22 mouse cellular contexts compared by ENCODE assay signal in the genomic region with DNA sequence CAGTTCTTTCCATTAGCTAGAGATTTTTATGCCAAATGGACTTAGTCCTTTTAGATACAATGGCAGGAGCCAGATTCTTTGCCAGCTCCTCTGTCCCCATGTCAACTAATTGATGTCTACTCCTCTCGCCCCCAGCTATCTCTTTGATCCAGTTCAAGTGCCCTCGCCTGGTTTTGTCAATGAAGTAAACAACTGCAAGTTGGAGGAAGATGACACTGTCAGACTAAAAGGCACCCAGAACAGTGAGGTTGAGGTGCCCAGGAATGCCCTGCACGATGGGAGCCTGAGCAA.
DNase-seq lines count a peak whose midpoint lies in the region; ATAC-seq and TF ChIP-seq lines count a peak whose summit lies in the region.
"Had no signal": no experiment of that assay in that cellular context is flagged by ENCODE, and none has a peak within 500 bp of the region (broad histone marks: within the 10 kb centered on the region; RNA-seq: fewer than 3 reads in every experiment).

No protein-coding gene starts in this region.

- H3K4me1 ChIP-seq in kidney, adult 2 months (ENCODE audit: control insufficient read depth, insufficient read depth, low read length), result no peaks in the 10 kb centered on the region; the same call in 1 of the 2 replicates
- H3K4me1 ChIP-seq in liver, adult 2 months (ENCODE audit: control insufficient read depth, insufficient read depth, low read length), result peaks cover 12% of the 10 kb centered on the region
- peaks cover 5% of the 10 kb centered on the region; the same call in 1 of the 2 replicates for H3K4me1 ChIP-seq in small intestine, adult 2 months (ENCODE audit: control insufficient read depth, insufficient read depth, insufficient read length, low read length)

- ATAC-seq in monocyte, adult 5-6 weeks (replicated peaks; ENCODE audit: insufficient number of reproducible peaks, low FRiP score, low TSS enrichment, poor library complexity, severe bottlenecking), result no peak
- ATAC-seq: activated CD4-positive, CD25-positive, alpha-beta regulatory T cell, adult 4 months; CD4-positive, CD25-positive, alpha-beta regulatory T cell, adult 4 months; Patski had no signal

- no peaks in the 10 kb centered on the region for H3K27me3 ChIP-seq in kidney, adult 2 months (replicated peaks; ENCODE audit: control insufficient read depth, insufficient read depth, low read length)
- no peaks in the 10 kb centered on the region for H3K27me3 ChIP-seq in liver, adult 2 months (ENCODE audit: control insufficient read depth, insufficient read depth, low read length)
- H3K27me3 ChIP-seq in small intestine, adult 2 months (ENCODE audit: control insufficient read depth, insufficient read depth, low read length), result no peaks in the 10 kb centered on the region
- H3K27me3 ChIP-seq: CH12.LX, Patski had no signal

- H3K79me2 ChIP-seq in liver, adult 2 months (ENCODE audit: control insufficient read depth, insufficient read depth, low read length), result no peaks in the 10 kb centered on the region; the same call in 1 of the 2 replicates

- H3K4me3 ChIP-seq in kidney, adult 2 months (ENCODE audit: insufficient read depth, low read depth, low read length), result no peak overlapping the region
- no peak overlapping the region for H3K4me3 ChIP-seq in liver, adult 2 months (ENCODE audit: insufficient read depth, low read depth, low read length)
- H3K4me3 ChIP-seq in small intestine, adult 2 months (ENCODE audit: low read depth, low read length), result no peak overlapping the region

- TF ChIP-seq POLR2A in kidney, adult 2 months (IDR thresholded peaks at IDR 0.05; ENCODE audit: low read depth, low read length), result no peak
- no peak for TF ChIP-seq POLR2A in liver, adult 2 months (IDR thresholded peaks at IDR 0.05; ENCODE audit: extremely low read depth, insufficient read depth, low read length)
- TF ChIP-seq POLR2A in small intestine, adult 2 months (IDR thresholded peaks at IDR 0.05; ENCODE audit: low read depth, low read length), result no peak

- H3K36me3 ChIP-seq in kidney, adult 2 months (ENCODE audit: control insufficient read depth, insufficient read depth, low read length), result no peaks in the 10 kb centered on the region; the same call in 1 of the 2 replicates
- peaks cover 4% of the 10 kb centered on the region; the same call in 1 of the 2 replicates for H3K36me3 ChIP-seq in liver, adult 2 months (ENCODE audit: control insufficient read depth, insufficient read depth, low read length)
- H3K36me3 ChIP-seq in small intestine, adult 2 months (ENCODE audit: control insufficient read depth, insufficient read depth, low read length), result peaks cover 11% of the 10 kb centered on the region
- H3K36me3 ChIP-seq: G1E had no signal

- H3K9ac ChIP-seq in liver, adult 2 months (ENCODE audit: low read depth, low read length), result no peak overlapping the region

- WGBS in kidney, adult 2 months, result 69% methylated on average over 3 of the region's 3 CpGs
- 28% methylated on average over 3 of the region's 3 CpGs for WGBS in liver, adult 2 months
- 45% methylated on average over 3 of the region's 3 CpGs for WGBS in small intestine, adult 2 months

- no peak for TF ChIP-seq CTCF in kidney, adult 2 months (conservative IDR thresholded peaks at IDR 0.05; ENCODE audit: insufficient read depth, insufficient read length, low read depth, low read length)
- TF ChIP-seq CTCF in liver, adult 2 months (IDR thresholded peaks at IDR 0.05; ENCODE audit: low read depth, low read length), result no peak
- no peak for TF ChIP-seq CTCF in small intestine, adult 2 months (IDR thresholded peaks at IDR 0.05; ENCODE audit: extremely low read depth, insufficient read length, insufficient replicate concordance, low read depth, low read length)

- no peak overlapping the region for H3K27ac ChIP-seq in kidney, adult 2 months (ENCODE audit: insufficient read depth, low read depth, low read length)
- peak overlapping the region; percentile 80 for H3K27ac ChIP-seq in liver, adult 2 months (replicated peaks; ENCODE audit: insufficient read depth, low read depth, low read length)
- peak overlapping the region; percentile 29 for H3K27ac ChIP-seq in small intestine, adult 2 months (ENCODE audit: insufficient read depth, low read depth, low read length)

- peak; percentile 25 for DNase-seq in kidney, adult 2 months
- no peak for DNase-seq in kidney, postnatal 14 days
- DNase-seq in kidney, adult 9 months, result peak; percentile 49
- no peak for DNase-seq in kidney, adult 11 months
- peak; percentile 98 for DNase-seq in liver, adult 2 months (ENCODE audit: extremely low read depth, low read depth, low spot score)
- DNase-seq in liver, result no peak
- DNase-seq: adrenal gland, adult 2 months; adrenal gland, adult 8-10 months; adrenal gland, postnatal 10 days; adrenal gland, postnatal 14 days; adrenal gland, postnatal 25 days; adrenal gland, postnatal 36 days; B cell, adult 2 months; cerebellum, adult 11 months; cerebellum, adult 11-12 months had no signal

Comparison
In these comparisons a context has a peak if more than half of its experiments do, and no peak if none do; other contexts are left out.
1. DNase-seq: peak in kidney, adult 2 months (single experiment), kidney, adult 9 months (single experiment) and liver, adult 2 months (single experiment); none in kidney, postnatal 14 days (single experiment), kidney, adult 11 months (single experiment) and liver (single experiment).